ENCODE assay signal across 8 mouse cellular contexts in genomic region chr12:70968141-70968790, GRCm38 (mm10). TPM values are rescaled to one million over a fixed set of nuclear protein-coding genes. Genes with fewer than 3 reads are reported as not detected.
DNase-seq lines count a peak whose midpoint lies in the region; ATAC-seq and TF ChIP-seq lines count a peak whose summit lies in the region.

No protein-coding gene starts in this region.

- H3K4me2 ChIP-seq in forebrain, embryonic 15.5 days (replicated peaks), result peak overlapping the region; percentile 54

- H3K27me3 ChIP-seq in forebrain, embryonic 15.5 days, result no peaks in the 10 kb centered on the region

- no peaks in the 10 kb centered on the region for H3K9me3 ChIP-seq in forebrain, embryonic 15.5 days

- TF ChIP-seq CTCF in layer of hippocampus, adult 2 months (conservative IDR thresholded peaks at IDR 0.05), result peak; percentile 86
- TF ChIP-seq CTCF in lung, adult 2 months (IDR thresholded peaks at IDR 0.05; ENCODE audit: insufficient read depth, low read length), result peak; percentile 27; the same call in 1 of the 2 replicates

- DNase-seq in ES-CJ7 (ENCODE audit: low read depth, low spot score), result peak; percentile 84
- peak; percentile 76 for DNase-seq in cerebellum, adult 11 months
- DNase-seq in heart, postnatal 25 days (ENCODE audit: low spot score), result peak; percentile 63
- DNase-seq in layer of hippocampus, adult 2 months (ENCODE audit: low spot score in 2 of 2), result peak; percentile 78 to 80
- DNase-seq in lung, adult 2 months, result peak; percentile 85
- DNase-seq in thymus, adult 18-20 months, result peak; percentile 76 to 83

- peak overlapping the region; percentile 52 for H3K9ac ChIP-seq in forebrain, embryonic 15.5 days (replicated peaks)

- peak overlapping the region; percentile 51 for H3K4me3 ChIP-seq in forebrain, embryonic 15.5 days
- H3K4me3 ChIP-seq in layer of hippocampus, adult 2 months, result peak overlapping the region; percentile 94
- H3K4me3 ChIP-seq in lung, adult 2 months (replicated peaks; ENCODE audit: extremely low read depth, low read depth, low read length), result peak overlapping the region; percentile 94

- under 1% methylated on average over 35 of the region's 35 CpGs for WGBS in forebrain, embryonic 15.5 days
- under 1% methylated on average over 35 of the region's 35 CpGs for whole genome bisulfite sequencing in lung, adult 2 months

- peaks cover 9% of the 10 kb centered on the region for H3K36me3 ChIP-seq in forebrain, embryonic 15.5 days

- intact Hi-C loops in heart, postnatal 25 days (cut with DNase I), result loop anchor here (2.0 to 5.0 kb wide), 2 partner anchors 47 to 169 kb away; partner anchors contain the start of genes 2700049A03Rik, Arid4a and Timm9

- H3K27ac ChIP-seq in forebrain, embryonic 15.5 days (replicated peaks), result peak overlapping the region; percentile 90
- peak overlapping the region; percentile 97 for H3K27ac ChIP-seq in layer of hippocampus, adult 2 months

- peak; percentile 84 for ATAC-seq in forebrain, embryonic 15.5 days (replicated peaks)
- peak; percentile 86 for ATAC-seq in neutrophil, adult 5-6 weeks (ENCODE audit: extremely low read depth, insufficient number of reproducible peaks, low FRiP score, poor library complexity, severe bottlenecking)

- TF ChIP-seq POLR2A in lung, adult 2 months (IDR thresholded peaks at IDR 0.05; ENCODE audit: borderline replicate concordance, extremely low read depth, low read depth, low read length), result peak; percentile 82; the same call in 1 of the 2 replicates

- H3K4me1 ChIP-seq in forebrain, embryonic 15.5 days, result peaks cover 7% of the 10 kb centered on the region; the same call in 1 of the 2 replicates
- 0 out of 2 replicates have a peak, but pooled peaks cover 2% of the 10 kb centered on the region for H3K4me1 ChIP-seq in lung, adult 2 months (ENCODE audit: control insufficient read depth, insufficient read depth, low read length)

RNA-seq across cellular contexts. Expression of gene Psma3, which starts 6.2 kb away (rescaled TPM):
- polyA plus RNA-seq in forebrain, embryonic 15.5 days (2015; fragmentation: Nextera tagmentation; extraction: Ambion mirVana), result 550 and 556 TPM in 2 replicates
- total RNA-seq in heart, postnatal 25 days (2021), result 100 to 1,000 TPM; 191 to 201 TPM
- total RNA-seq in layer of hippocampus, adult 2 months (2021), result 100 to 1,000 TPM; 193 to 200 TPM
- 14.9 and 30.0 TPM in 2 replicates for polyA plus RNA-seq in lung, adult 2 months (2012; rRNA removed)
- total RNA-seq in neutrophil, adult 5-6 weeks (2017), result 156 and 173 TPM in 2 replicates

RNA-seq across cellular contexts. Expression of gene Actr10, which starts 30.6 kb away (rescaled TPM):
- 223 and 242 TPM in 2 replicates for polyA plus RNA-seq in forebrain, embryonic 15.5 days (2015; fragmentation: Nextera tagmentation; extraction: Ambion mirVana)
- 100 to 1,000 TPM; 133 to 135 TPM for total RNA-seq in heart, postnatal 25 days (2021)
- total RNA-seq in layer of hippocampus, adult 2 months (2021), result 100 to 1,000 TPM; 160 to 172 TPM
- 11.7 and 26.5 TPM in 2 replicates for polyA plus RNA-seq in lung, adult 2 months (2012; rRNA removed)
- 67.3 and 84.8 TPM in 2 replicates for total RNA-seq in neutrophil, adult 5-6 weeks (2017)

RNA-seq across cellular contexts. Expression of gene Arid4a, which starts 47.5 kb away (rescaled TPM):
- polyA plus RNA-seq in forebrain, embryonic 15.5 days (2015; fragmentation: Nextera tagmentation; extraction: Ambion mirVana), result 50.3 and 57.1 TPM in 2 replicates
- 10 to 100 TPM; 12.0 to 16.7 TPM for total RNA-seq in heart, postnatal 25 days (2021)
- 10 to 100 TPM; 37.3 to 40.2 TPM for total RNA-seq in layer of hippocampus, adult 2 months (2021)
- polyA plus RNA-seq in lung, adult 2 months (2012; rRNA removed), result 4.1 and 5.4 TPM in 2 replicates
- 202 and 220 TPM in 2 replicates for total RNA-seq in neutrophil, adult 5-6 weeks (2017)

Comparison
In these comparisons a context has a peak if more than half of its experiments do, and no peak if none do; other contexts are left out.
1. Peak in every context shown above with its lines: DNase-seq, ATAC-seq, H3K4me3 ChIP-seq and H3K27ac ChIP-seq.